Mouse (Mus musculus) forebrain, embryonic 16.5 days (tissue): ENCODE measurements at regions not wholly inside any gene's neighbourhood (a gene's known extent, or its start where the extent isn't known, plus 50 kb on each side); places are given as distances from the start of the nearest gene placed in this dataset.

Source experiments
- ATAC-seq: fragments of 200-750 bp; cut with Nextera tagmentation; 2 replicates; pipeline ENCODE4 v1.8.0; 2017; ENCODE audit warnings: mild to moderate bottlenecking, moderate library complexity
- H3K27ac ChIP-seq: fragments of 300-500 bp; sonication (generic); 2 replicates; pipeline ENCODE4 v1.5.1; 2014; ENCODE audit warnings: low read length, control low read depth
- H3K27me3 ChIP-seq: fragments of 300-500 bp; sonication (generic); replicated peaks from 2 replicates; pipeline ENCODE4 v1.6.1; 2014; ENCODE audit warnings: low read length; ENCODE audit not compliant: control insufficient read depth, insufficient read depth
- H3K36me3 ChIP-seq: fragments of 300-500 bp; sonication (generic); 2 replicates; pipeline ENCODE4 v1.6.1; 2014; ENCODE audit not compliant: control insufficient read depth, insufficient read depth
- H3K4me1 ChIP-seq: fragments of 300-500 bp; sonication (generic); replicated peaks from 2 replicates; pipeline ENCODE4 v1.6.1; 2014; ENCODE audit warnings: low read length; ENCODE audit not compliant: control insufficient read depth, insufficient read depth
- H3K4me2 ChIP-seq: fragments of 300-500 bp; sonication (generic); 2 replicates; pipeline ENCODE4 v1.6.1; 2014; ENCODE audit warnings: mild to moderate bottlenecking, low read length, control low read depth
- H3K4me3 ChIP-seq: fragments of 300-500 bp; sonication (generic); replicated peaks from 2 replicates; pipeline ENCODE4 v1.5.1; 2014; ENCODE audit warnings: mild to moderate bottlenecking, low read length, control low read depth
- H3K9ac ChIP-seq: fragments of 300-500 bp; sonication (generic); replicated peaks from 2 replicates; pipeline ENCODE4 v1.6.1; 2014; ENCODE audit warnings: low read depth, low read length, control low read depth
- H3K9me3 ChIP-seq: fragments of 300-500 bp; sonication (generic); 2 replicates; pipeline ENCODE4 v1.6.1; 2016; ENCODE audit warnings: low read length; ENCODE audit not compliant: control insufficient read depth
- WGBS: fragments of 180-500 bp; shearing (Covaris S2); extraction: QIAGEN DNeasy Blood & Tissue Kit; methylation state at CpG from one replicate; pipeline ENCODE4 v1.1.7; 2014; 5-methylcytosine and 5-hydroxymethylcytosine counted together

- Histone ChIP-seq H3K36me3 (no peaks in the 10 kb centered on the region), H3K4me3 (no peak overlapping the region), H3K27ac (no peak overlapping the region), H3K9ac (no peak overlapping the region), H3K4me1 (no peaks in the 10 kb centered on the region), H3K27me3 (no peaks in the 10 kb centered on the region), H3K9me3 (no peaks in the 10 kb centered on the region), H3K4me2 (no peak overlapping the region)
- ATAC-seq: peak; percentile 80
- 19% methylated on average over 1 of the region's 1 CpGs for WGBS
These were observed 1195.4 kb downstream of the Defb40 start for GRCm38 (mm10) chr8:17782650-17783049.

GRCm38 (mm10) chr8:17781559-17782283, 1196.3 kb downstream of the Defb40 start:
- Histone ChIP-seq H3K27me3 (no peaks in the 10 kb centered on the region), H3K9ac (no peak overlapping the region), H3K4me1 (no peaks in the 10 kb centered on the region), H3K9me3 (no peaks in the 10 kb centered on the region), H3K36me3 (no peaks in the 10 kb centered on the region), H3K4me3 (no peak overlapping the region), H3K4me2 (no peak overlapping the region), H3K27ac (no peak overlapping the region)
- no peak for ATAC-seq
- WGBS: 69% methylated on average over 2 of the region's 2 CpGs

- Histone ChIP-seq H3K4me3 (no peak overlapping the region), H3K4me1 (no peaks in the 10 kb centered on the region), H3K4me2 (no peak overlapping the region), H3K27ac (no peak overlapping the region), H3K36me3 (no peaks in the 10 kb centered on the region), H3K27me3 (no peaks in the 10 kb centered on the region), H3K9ac (no peak overlapping the region), H3K9me3 (no peaks in the 10 kb centered on the region)
- 25% methylated on average over 3 of the region's 3 CpGs for WGBS
- ATAC-seq: no peak
These were observed 1202.6 kb downstream of the Defb40 start for GRCm38 (mm10) chr8:17775411-17775810.

DNA sequence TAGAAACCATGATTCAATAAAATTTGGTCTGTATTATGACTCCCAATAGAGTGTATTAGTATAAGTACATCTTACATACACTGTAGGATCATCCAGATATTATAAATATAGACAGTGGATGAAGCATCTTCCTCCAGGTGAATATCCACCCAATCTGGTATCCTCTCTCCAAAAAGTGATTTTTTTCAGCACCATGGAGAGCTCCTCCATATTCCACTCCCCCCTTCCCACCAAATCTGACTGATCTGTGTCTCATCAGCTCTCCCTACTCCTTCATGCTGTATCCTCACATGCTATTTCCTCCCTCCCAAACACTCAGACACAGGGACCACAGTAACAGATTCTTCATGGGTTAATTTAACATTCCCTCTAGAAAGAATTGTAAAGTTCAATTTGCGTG, 1204.7 kb downstream of the Defb40 start:
- WGBS: 90% methylated on average over 1 of the region's 1 CpGs
- Histone ChIP-seq H3K36me3 (no peaks in the 10 kb centered on the region), H3K27ac (no peak overlapping the region), H3K9ac (no peak overlapping the region), H3K4me1 (no peaks in the 10 kb centered on the region), H3K4me2 (no peak overlapping the region), H3K9me3 (no peaks in the 10 kb centered on the region), H3K4me3 (no peak overlapping the region), H3K27me3 (no peaks in the 10 kb centered on the region)
- no peak for ATAC-seq

GRCm38 (mm10) chr8:17767441-17768007, 1210.5 kb downstream of the Defb40 start:
- no peaks in the 10 kb centered on the region for H3K27me3 ChIP-seq
- WGBS: 95% methylated on average over 5 of the region's 5 CpGs
- ATAC-seq: no peak

GRCm38 (mm10) chr8:17724672-17725071, 1253.4 kb downstream of the Defb40 start:
- Histone ChIP-seq H3K27ac (no peak overlapping the region), H3K4me3 (no peak overlapping the region), H3K9me3 (no peaks in the 10 kb centered on the region), H3K27me3 (no peaks in the 10 kb centered on the region), H3K4me1 (no peaks in the 10 kb centered on the region), H3K9ac (no peak overlapping the region), H3K36me3 (no peaks in the 10 kb centered on the region), H3K4me2 (no peak overlapping the region)
- 88% methylated on average over 3 of the region's 3 CpGs for WGBS
- ATAC-seq: no peak

More at GRCm38 (mm10) chr8:17767441-17768007, 1210.5 kb downstream of the Defb40 start:
- no peak overlapping the region for H3K4me3 ChIP-seq
- no peaks in the 10 kb centered on the region for H3K4me1 ChIP-seq
- H3K36me3 ChIP-seq: no peaks in the 10 kb centered on the region
- no peak overlapping the region for H3K9ac ChIP-seq
- H3K4me2 ChIP-seq: no peak overlapping the region
- H3K9me3 ChIP-seq: no peaks in the 10 kb centered on the region
- no peak overlapping the region for H3K27ac ChIP-seq

DNA sequence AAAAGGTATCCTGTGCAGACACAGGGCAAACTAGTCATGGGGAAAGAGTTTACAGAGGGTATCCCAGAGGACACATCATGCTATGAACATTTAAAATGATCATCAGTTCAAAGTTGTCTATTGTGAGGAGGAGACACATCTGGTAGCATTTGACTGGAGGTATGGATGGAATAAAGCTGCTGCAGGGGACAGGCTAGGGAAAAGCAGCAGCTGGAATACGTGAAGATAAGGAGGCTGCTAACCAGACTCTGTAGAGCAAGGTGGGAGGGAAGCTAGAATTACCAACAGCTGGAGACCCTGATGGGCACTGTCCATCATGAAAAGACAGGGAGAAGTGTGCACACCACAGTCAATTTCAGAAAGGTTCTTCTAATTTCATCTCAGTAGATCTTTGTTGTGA, 1268.9 kb downstream of the Defb40 start:
- no peaks in the 10 kb centered on the region for H3K4me1 ChIP-seq
- H3K36me3 ChIP-seq: no peaks in the 10 kb centered on the region
- H3K9ac ChIP-seq: no peak overlapping the region
- no peaks in the 10 kb centered on the region for H3K27me3 ChIP-seq
- 62% methylated on average over 1 of the region's 1 CpGs for WGBS
- no peak overlapping the region for H3K27ac ChIP-seq
- no peaks in the 10 kb centered on the region for H3K9me3 ChIP-seq
- no peak overlapping the region for H3K4me2 ChIP-seq
- no peak overlapping the region for H3K4me3 ChIP-seq
- no peak for ATAC-seq

DNA sequence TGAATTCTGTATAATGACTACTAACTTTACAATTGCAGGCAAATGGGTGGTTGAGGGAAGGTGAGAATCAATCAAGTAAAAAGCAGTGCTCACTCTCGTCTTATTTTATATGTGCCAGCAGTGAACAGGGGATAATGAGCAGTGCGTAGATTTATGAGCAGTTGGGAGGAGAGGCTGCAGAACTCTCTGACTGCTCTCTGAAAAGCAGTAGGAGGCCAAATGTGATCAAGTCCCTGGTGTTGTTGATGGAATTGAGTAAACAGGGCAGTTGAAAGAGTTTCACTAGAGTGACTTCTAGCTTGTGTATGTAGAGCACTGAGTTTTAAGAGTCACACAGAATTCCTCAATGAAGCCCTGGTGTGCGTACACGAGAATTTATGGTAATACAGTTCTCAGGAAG, 1269.6 kb downstream of the Defb40 start:
- Histone ChIP-seq H3K9me3 (no peaks in the 10 kb centered on the region), H3K9ac (no peak overlapping the region), H3K36me3 (no peaks in the 10 kb centered on the region), H3K4me3 (no peak overlapping the region), H3K4me2 (no peak overlapping the region), H3K27me3 (no peaks in the 10 kb centered on the region), H3K27ac (no peak overlapping the region), H3K4me1 (no peaks in the 10 kb centered on the region)
- ATAC-seq: no peak
- WGBS: 83% methylated on average over 4 of the region's 4 CpGs

DNA sequence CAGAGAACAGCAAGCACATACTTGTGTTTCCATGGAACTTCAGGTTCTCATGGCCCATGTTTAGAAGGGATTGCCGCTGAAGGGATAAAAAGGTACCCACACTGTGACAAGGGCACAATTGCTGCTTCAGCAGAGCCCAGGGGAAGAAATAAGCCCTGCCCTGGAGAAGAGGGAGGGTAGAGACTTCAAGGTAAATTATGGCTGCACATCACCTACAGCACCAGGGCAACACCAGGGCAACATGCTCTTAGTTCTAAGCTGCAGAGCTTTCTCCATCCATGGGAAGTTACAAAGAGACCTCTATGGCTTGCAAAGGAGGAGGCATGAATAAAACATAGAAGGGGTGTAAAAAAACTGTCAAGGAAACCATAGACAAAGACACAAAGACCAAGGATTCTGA, 1273.8 kb downstream of the Defb40 start:
- Histone ChIP-seq H3K9ac (no peak overlapping the region), H3K27ac (no peak overlapping the region), H3K36me3 (no peaks in the 10 kb centered on the region), H3K27me3 (no peaks in the 10 kb centered on the region), H3K4me1 (no peaks in the 10 kb centered on the region), H3K4me3 (no peak overlapping the region), H3K4me2 (no peak overlapping the region), H3K9me3 (no peaks in the 10 kb centered on the region)
- WGBS: 74% methylated on average over 1 of the region's 1 CpGs
- no peak for ATAC-seq
